Mouse (Mus musculus) cerebellum, adult 8-10 months (tissue): ENCODE measurements around the gene Ift81.

Source experiments
- DNase-seq: peaks from one replicate; pipeline ENCODE4 v3.0.0; 2022

Gene Ift81

GRCm38 (mm10) chr5:122543392-122543791, 70.9 kb downstream of the Ift81 start:
- DNase-seq, result no peak

GRCm38 (mm10) chr5:122541871-122542270, 72.4 kb downstream of the Ift81 start:
- DNase-seq, result no peak

- no peak for DNase-seq
Measured at GRCm38 (mm10) chr5:122538077-122538476, 76.2 kb downstream of the Ift81 start.

GRCm38 (mm10) chr5:122537654-122538053, 76.7 kb downstream of the Ift81 start:
- no peak for DNase-seq

GRCm38 (mm10) chr5:122533884-122534283, 80.4 kb downstream of the Ift81 start:
- no peak for DNase-seq

GRCm38 (mm10) chr5:122529913-122530604, 84.3 kb downstream of the Ift81 start:
- DNase-seq, result no peak

- no peak for DNase-seq
Measured at GRCm38 (mm10) chr5:122529316-122529715, 85.0 kb downstream of the Ift81 start.

- DNase-seq, result no peak
Measured at GRCm38 (mm10) chr5:122528591-122528990, 85.7 kb downstream of the Ift81 start.

- DNase-seq, result no peak
Measured at GRCm38 (mm10) chr5:122527761-122528160, 86.6 kb downstream of the Ift81 start.

GRCm38 (mm10) chr5:122526878-122527730, 87.2 kb downstream of the Ift81 start:
- no peak for DNase-seq

GRCm38 (mm10) chr5:122526405-122526804, 87.9 kb downstream of the Ift81 start:
- DNase-seq, result no peak

GRCm38 (mm10) chr5:122525238-122525931, 88.9 kb downstream of the Ift81 start:
- no peak for DNase-seq

- DNase-seq, result no peak
Measured at GRCm38 (mm10) chr5:122524854-122525237, 89.5 kb downstream of the Ift81 start.

- DNase-seq, result no peak
Measured at GRCm38 (mm10) chr5:122524244-122524643, 90.1 kb downstream of the Ift81 start.

- DNase-seq, result no peak
Measured at GRCm38 (mm10) chr5:122521130-122521473, 93.2 kb downstream of the Ift81 start.

- DNase-seq, result no peak
Measured at GRCm38 (mm10) chr5:122520254-122521129, 93.8 kb downstream of the Ift81 start.

- DNase-seq, result no peak
Measured at GRCm38 (mm10) chr5:122519043-122519660, 95.2 kb downstream of the Ift81 start.

GRCm38 (mm10) chr5:122518247-122518646, 96.1 kb downstream of the Ift81 start:
- no peak for DNase-seq

GRCm38 (mm10) chr5:122516901-122517300, 97.4 kb downstream of the Ift81 start:
- DNase-seq, result no peak

- DNase-seq, result peak; percentile 25
Measured at GRCm38 (mm10) chr5:122516029-122516730, 98.1 kb downstream of the Ift81 start.

GRCm38 (mm10) chr5:122514127-122514521, 100.2 kb downstream of the Ift81 start:
- DNase-seq, result no peak
